Comparison of ENCODE assay signal across 9 mouse cellular contexts in genomic region chr5:114591151-114591561, GRCm38 (mm10). TPM values are rescaled to one million over a fixed set of nuclear protein-coding genes. Genes with fewer than 3 reads are reported as not detected.
DNase-seq lines count a peak whose midpoint lies in the region; ATAC-seq and TF ChIP-seq lines count a peak whose summit lies in the region.
"Had no signal": no experiment of that assay in that cellular context is flagged by ENCODE, and none has a peak within 500 bp of the region (broad histone marks: within the 10 kb centered on the region; RNA-seq: fewer than 3 reads in every experiment).

No protein-coding gene starts in this region.

- H3K9ac ChIP-seq in heart, embryonic 14.5 days (ENCODE audit: low read length): no peak overlapping the region
- no peak overlapping the region for H3K9ac ChIP-seq in liver, embryonic 13.5 days

- 2% methylated on average over 15 of the region's 15 CpGs for WGBS in heart, embryonic 14.5 days
- 4% methylated on average over 15 of the region's 15 CpGs for WGBS in liver, embryonic 13.5 days (ENCODE audit: insufficient replicate concordance)

- no peak for ATAC-seq in heart, embryonic 14.5 days (ENCODE audit: insufficient number of reproducible peaks, insufficient read depth, low FRiP score, low read depth)
- ATAC-seq in liver, embryonic 13.5 days (ENCODE audit: low read depth): peak; percentile 44; the same call in 1 of the 2 replicates

- H3K4me3 ChIP-seq in heart, embryonic 14.5 days (ENCODE audit: control insufficient read depth in 1 of 2, insufficient read depth in 1 of 2, low read depth in 1 of 2, low read length in 2 of 2): no peak overlapping the region
- H3K4me3 ChIP-seq in testis, adult 2 months (ENCODE audit: control insufficient read depth, low read depth, low read length): no peak overlapping the region
- no peak overlapping the region for H3K4me3 ChIP-seq in liver, embryonic 13.5 days (replicated peaks)
- H3K4me3 ChIP-seq: limb, embryonic 10.5 days had no signal

- H3K27me3 ChIP-seq in heart, embryonic 14.5 days (ENCODE audit: control insufficient read depth, insufficient read depth, low read length): peaks cover 14% of the 10 kb centered on the region
- H3K27me3 ChIP-seq in testis, adult 2 months (ENCODE audit: control insufficient read depth, insufficient read depth, low read length): no peaks in the 10 kb centered on the region
- no peaks in the 10 kb centered on the region for H3K27me3 ChIP-seq in liver, embryonic 13.5 days

- no peaks in the 10 kb centered on the region for H3K9me3 ChIP-seq in heart, embryonic 14.5 days (ENCODE audit: control insufficient read depth, low read length)
- H3K9me3 ChIP-seq in liver, embryonic 13.5 days (replicated peaks): no peaks in the 10 kb centered on the region
- H3K9me3 ChIP-seq: limb, embryonic 10.5 days had no signal

- H3K27ac ChIP-seq in heart, embryonic 14.5 days (replicated peaks in 1 of 2; ENCODE audit: control insufficient read depth in 1 of 2, insufficient read depth in 1 of 2, low read depth in 2 of 2, low read length in 2 of 2): no peak overlapping the region
- H3K27ac ChIP-seq in testis, adult 2 months (ENCODE audit: control insufficient read depth, insufficient read depth, low read depth, low read length): peak overlapping the region; percentile 69; the same call in 1 of the 2 replicates
- peak overlapping the region; percentile 29; the same call in 1 of the 2 replicates for H3K27ac ChIP-seq in liver, embryonic 13.5 days
- H3K27ac ChIP-seq: limb, embryonic 10.5 days had no signal

- peak overlapping the region; percentile 19; the same call in 1 of the 2 replicates for H3K4me2 ChIP-seq in heart, embryonic 14.5 days (ENCODE audit: low read length)
- H3K4me2 ChIP-seq in liver, embryonic 13.5 days: peak overlapping the region; percentile 40

- no peak for TF ChIP-seq CTCF in testis, adult 2 months (IDR thresholded peaks at IDR 0.05; ENCODE audit: control insufficient read depth, insufficient read depth, insufficient replicate concordance, low read depth, low read length)

- DNase-seq in heart, postnatal 25 days (ENCODE audit: low spot score): no peak
- DNase-seq in testis, postnatal 10 days (ENCODE audit: low spot score): no peak
- peak; percentile 33 for DNase-seq in liver, embryonic 13.5 days
- no peak for DNase-seq in embryo, embryonic 9.5 days (ENCODE audit: extremely low spot score)
- no peak for DNase-seq in adipocyte (ENCODE audit: low spot score)
- DNase-seq in thymus, postnatal 25 days: no peak

- no peaks in the 10 kb centered on the region for H3K36me3 ChIP-seq in heart, embryonic 14.5 days (ENCODE audit: control insufficient read depth, insufficient read depth, low read length)
- no peaks in the 10 kb centered on the region for H3K36me3 ChIP-seq in testis, adult 2 months (ENCODE audit: control insufficient read depth, insufficient read depth, low read length)
- no peaks in the 10 kb centered on the region for H3K36me3 ChIP-seq in liver, embryonic 13.5 days
- H3K36me3 ChIP-seq: limb, embryonic 10.5 days had no signal

- TF ChIP-seq POLR2A in testis, adult 2 months (IDR thresholded peaks at IDR 0.05; ENCODE audit: control insufficient read depth, low read depth, low read length): no peak

- intact Hi-C loops in heart, postnatal 25 days (cut with DNase I): no loop called here

- peaks cover 29 to 30% of the 10 kb centered on the region in 2 experiments for H3K4me1 ChIP-seq in heart, embryonic 14.5 days (ENCODE audit: control insufficient read depth in 2 of 2, insufficient read depth in 2 of 2, low read length in 2 of 2)
- peaks cover 23% of the 10 kb centered on the region for H3K4me1 ChIP-seq in testis, adult 2 months (ENCODE audit: control insufficient read depth, insufficient read depth, low read length)
- H3K4me1 ChIP-seq in liver, embryonic 13.5 days (replicated peaks): peaks cover 82% of the 10 kb centered on the region

RNA-seq across cellular contexts. Expression of gene Fam222a, which starts 23.3 kb away (rescaled TPM):
- polyA plus RNA-seq in heart, embryonic 14.5 days (2014; fragmentation: Nextera tagmentation; extraction: Ambion mirVana): 0.65 and 0.96 TPM in 2 replicates
- total RNA-seq in heart, postnatal 25 days (2021): 1 to 10 TPM; 2.4 to 4.2 TPM
- 22.5 and 23.4 TPM in 2 replicates for polyA plus RNA-seq in testis, adult 2 months (2012; rRNA removed)
- polyA plus RNA-seq in liver, embryonic 13.5 days (2015; fragmentation: Nextera tagmentation; extraction: Ambion mirVana): 0.58 and 0.61 TPM in 2 replicates

Comparison
In these comparisons a context has a peak if more than half of its experiments do, and no peak if none do; other contexts are left out.
1. H3K27ac ChIP-seq: peak in testis, adult 2 months (single experiment) and liver, embryonic 13.5 days (single experiment); none in heart, embryonic 14.5 days (0 of 2).
2. RNA of gene Fam222a, which starts 23.3 kb away (polyA plus RNA-seq): 22.5 to 23.4 TPM in testis, adult 2 months; 0.65 to 0.96 TPM in heart, embryonic 14.5 days and 0.58 to 0.61 TPM in liver, embryonic 13.5 days; every median in the first group is over 10 times any median in the second.